Mouse (Mus musculus): ENCODE measurements around the gene Usp31.

- TF ChIP-seq POLR2A (IDR thresholded peaks at IDR 0.05; ENCODE audit: insufficient read depth, low read depth, low read length) (no peak), CTCF (IDR thresholded peaks at IDR 0.05) (no peak), EP300 (IDR thresholded peaks at IDR 0.05; ENCODE audit: insufficient read depth, low read depth, low read length) (no peak)
Measured at GRCm38 (mm10) chr7:121636732-121637131, 70.3 kb downstream of the Usp31 start.

Data from heart, adult 2 months (tissue).